Mouse (Mus musculus): ENCODE data around the gene Myt1l. TPM values are rescaled to one million over a fixed set of nuclear protein-coding genes. Genes with fewer than 3 reads are reported as not detected.

The Myt1l gene
- polyA plus RNA-seq, 1 experiment, result 0.11 TPM

GRCm38 (mm10) chr12:29951485-29951884 lies 423.3 kb downstream of the Myt1l start:
- Histone ChIP-seq H3K27me3 (ENCODE audit: control insufficient read depth, insufficient read depth, low read length) (no peaks in the 10 kb centered on the region), H3K4me1 (replicated peaks; ENCODE audit: control insufficient read depth, insufficient read depth, low read length) (no peaks in the 10 kb centered on the region), H3K36me3 (ENCODE audit: control insufficient read depth, insufficient read depth, low read length) (no peaks in the 10 kb centered on the region), H3K4me3 (ENCODE audit: control insufficient read depth, insufficient read depth, low read length) (no peak overlapping the region), H3K27ac (ENCODE audit: control insufficient read depth, insufficient read depth, low read length) (no peak overlapping the region)
- WGBS, result 91% methylated on average over 5 of the region's 5 CpGs
- DNase-seq, result no peak
- TF ChIP-seq POLR2A (IDR thresholded peaks at IDR 0.05; ENCODE audit: control insufficient read depth, extremely low read depth, insufficient read depth, low read length, poor library complexity), result no peak
- TF ChIP-seq CTCF (IDR thresholded peaks at IDR 0.05; ENCODE audit: borderline replicate concordance, control insufficient read depth, extremely low read depth, insufficient read depth, low read length, poor library complexity), result no peak

- H3K4me3 ChIP-seq (ENCODE audit: control insufficient read depth, insufficient read depth, low read length), result no peak overlapping the region
- no peaks in the 10 kb centered on the region for H3K36me3 ChIP-seq (ENCODE audit: control insufficient read depth, insufficient read depth, low read length)
- TF ChIP-seq CTCF (IDR thresholded peaks at IDR 0.05; ENCODE audit: borderline replicate concordance, control insufficient read depth, extremely low read depth, insufficient read depth, low read length, poor library complexity), result no peak
- no peak for TF ChIP-seq POLR2A (IDR thresholded peaks at IDR 0.05; ENCODE audit: control insufficient read depth, extremely low read depth, insufficient read depth, low read length, poor library complexity)
- 94% methylated on average over 6 of the region's 6 CpGs for WGBS
- H3K27ac ChIP-seq (ENCODE audit: control insufficient read depth, insufficient read depth, low read length), result no peak overlapping the region
- DNase-seq, result no peak
- no peaks in the 10 kb centered on the region for H3K4me1 ChIP-seq (replicated peaks; ENCODE audit: control insufficient read depth, insufficient read depth, low read length)
- H3K27me3 ChIP-seq (ENCODE audit: control insufficient read depth, insufficient read depth, low read length), result no peaks in the 10 kb centered on the region
Observed at GRCm38 (mm10) chr12:29952102-29952501, 423.9 kb downstream of the Myt1l start.

- Histone ChIP-seq H3K27me3 (ENCODE audit: control insufficient read depth, insufficient read depth, low read length) (no peaks in the 10 kb centered on the region), H3K4me1 (replicated peaks; ENCODE audit: control insufficient read depth, insufficient read depth, low read length) (no peaks in the 10 kb centered on the region), H3K27ac (ENCODE audit: control insufficient read depth, insufficient read depth, low read length) (no peak overlapping the region), H3K36me3 (ENCODE audit: control insufficient read depth, insufficient read depth, low read length) (no peaks in the 10 kb centered on the region), H3K4me3 (ENCODE audit: control insufficient read depth, insufficient read depth, low read length) (no peak overlapping the region)
- DNase-seq, result no peak
- 80% methylated on average over 11 of the region's 11 CpGs for WGBS
- TF ChIP-seq POLR2A (IDR thresholded peaks at IDR 0.05; ENCODE audit: control insufficient read depth, extremely low read depth, insufficient read depth, low read length, poor library complexity) (no peak), CTCF (IDR thresholded peaks at IDR 0.05; ENCODE audit: borderline replicate concordance, control insufficient read depth, extremely low read depth, insufficient read depth, low read length, poor library complexity) (no peak)
Observed at GRCm38 (mm10) chr12:29953999-29954398, 425.8 kb downstream of the Myt1l start.

GRCm38 (mm10) chr12:29954464-29954863 lies 426.3 kb downstream of the Myt1l start:
- Histone ChIP-seq H3K27me3 (ENCODE audit: control insufficient read depth, insufficient read depth, low read length) (no peaks in the 10 kb centered on the region), H3K36me3 (ENCODE audit: control insufficient read depth, insufficient read depth, low read length) (no peaks in the 10 kb centered on the region), H3K4me3 (ENCODE audit: control insufficient read depth, insufficient read depth, low read length) (no peak overlapping the region), H3K27ac (ENCODE audit: control insufficient read depth, insufficient read depth, low read length) (no peak overlapping the region), H3K4me1 (replicated peaks; ENCODE audit: control insufficient read depth, insufficient read depth, low read length) (no peaks in the 10 kb centered on the region)
- DNase-seq, result no peak
- WGBS, result 93% methylated on average over 3 of the region's 3 CpGs
- TF ChIP-seq POLR2A (IDR thresholded peaks at IDR 0.05; ENCODE audit: control insufficient read depth, extremely low read depth, insufficient read depth, low read length, poor library complexity) (no peak), CTCF (IDR thresholded peaks at IDR 0.05; ENCODE audit: borderline replicate concordance, control insufficient read depth, extremely low read depth, insufficient read depth, low read length, poor library complexity) (no peak)

GRCm38 (mm10) chr12:29956969-29957368 lies 428.8 kb downstream of the Myt1l start:
- TF ChIP-seq POLR2A (IDR thresholded peaks at IDR 0.05; ENCODE audit: control insufficient read depth, extremely low read depth, insufficient read depth, low read length, poor library complexity) (no peak), CTCF (IDR thresholded peaks at IDR 0.05; ENCODE audit: borderline replicate concordance, control insufficient read depth, extremely low read depth, insufficient read depth, low read length, poor library complexity) (no peak)
- Histone ChIP-seq H3K4me1 (replicated peaks; ENCODE audit: control insufficient read depth, insufficient read depth, low read length) (no peaks in the 10 kb centered on the region), H3K4me3 (ENCODE audit: control insufficient read depth, insufficient read depth, low read length) (no peak overlapping the region), H3K36me3 (ENCODE audit: control insufficient read depth, insufficient read depth, low read length) (no peaks in the 10 kb centered on the region), H3K27ac (ENCODE audit: control insufficient read depth, insufficient read depth, low read length) (no peak overlapping the region), H3K27me3 (ENCODE audit: control insufficient read depth, insufficient read depth, low read length) (no peaks in the 10 kb centered on the region)
- WGBS, result 74% methylated on average over 12 of the region's 12 CpGs
- DNase-seq, result no peak

GRCm38 (mm10) chr12:29958637-29959036 lies 430.5 kb downstream of the Myt1l start:
- TF ChIP-seq POLR2A (IDR thresholded peaks at IDR 0.05; ENCODE audit: control insufficient read depth, extremely low read depth, insufficient read depth, low read length, poor library complexity), result no peak
- H3K27me3 ChIP-seq (ENCODE audit: control insufficient read depth, insufficient read depth, low read length), result no peaks in the 10 kb centered on the region
- H3K4me1 ChIP-seq (replicated peaks; ENCODE audit: control insufficient read depth, insufficient read depth, low read length), result no peaks in the 10 kb centered on the region
- H3K27ac ChIP-seq (ENCODE audit: control insufficient read depth, insufficient read depth, low read length), result no peak overlapping the region
- H3K36me3 ChIP-seq (ENCODE audit: control insufficient read depth, insufficient read depth, low read length), result no peaks in the 10 kb centered on the region
- no peak overlapping the region for H3K4me3 ChIP-seq (ENCODE audit: control insufficient read depth, insufficient read depth, low read length)
- WGBS, result 87% methylated on average over 5 of the region's 5 CpGs
- no peak for DNase-seq

GRCm38 (mm10) chr12:29961041-29961440 lies 432.9 kb downstream of the Myt1l start:
- Histone ChIP-seq H3K4me1 (replicated peaks; ENCODE audit: control insufficient read depth, insufficient read depth, low read length) (no peaks in the 10 kb centered on the region), H3K4me3 (ENCODE audit: control insufficient read depth, insufficient read depth, low read length) (no peak overlapping the region), H3K36me3 (ENCODE audit: control insufficient read depth, insufficient read depth, low read length) (no peaks in the 10 kb centered on the region), H3K27me3 (ENCODE audit: control insufficient read depth, insufficient read depth, low read length) (no peaks in the 10 kb centered on the region), H3K27ac (ENCODE audit: control insufficient read depth, insufficient read depth, low read length) (no peak overlapping the region)
- no peak for DNase-seq
- TF ChIP-seq POLR2A (IDR thresholded peaks at IDR 0.05; ENCODE audit: control insufficient read depth, extremely low read depth, insufficient read depth, low read length, poor library complexity) (no peak), CTCF (IDR thresholded peaks at IDR 0.05; ENCODE audit: borderline replicate concordance, control insufficient read depth, extremely low read depth, insufficient read depth, low read length, poor library complexity) (no peak)
- 97% methylated on average over 1 of the region's 1 CpGs for WGBS

All from thymus, adult 2 months (tissue).